Mouse (Mus musculus): ENCODE measurements around the gene Napepld. TPM values are rescaled to one million over a fixed set of nuclear protein-coding genes. Genes with fewer than 3 reads are reported as not detected.
"Not testable (repeated sequence)": the region's sequence is repeated elsewhere in the genome, so short reads cannot be mapped to it uniquely, and the experiment has no call there.

Napepld gene
- polyA plus RNA-seq, 1 experiment from 2014 or later: 2.8 TPM

- no peaks in the 10 kb centered on the region for H3K9me3 ChIP-seq (replicated peaks)
- DNase-seq (ENCODE audit: low spot score): no peak
- H3K4me3 ChIP-seq: no peak overlapping the region
- H3K27ac ChIP-seq: no peak overlapping the region
- H3K27me3 ChIP-seq (ENCODE audit: low read depth, poor library complexity, severe bottlenecking): no peaks in the 10 kb centered on the region
- peaks cover 11% of the 10 kb centered on the region for H3K4me1 ChIP-seq
- H3K36me3 ChIP-seq: peaks cover 75% of the 10 kb centered on the region
- WGBS: 84% methylated on average over 2 of the region's 2 CpGs
Measured at GRCm38 (mm10) chr5:21650736-21651135, 50.5 kb downstream of the Napepld start.

DNA sequence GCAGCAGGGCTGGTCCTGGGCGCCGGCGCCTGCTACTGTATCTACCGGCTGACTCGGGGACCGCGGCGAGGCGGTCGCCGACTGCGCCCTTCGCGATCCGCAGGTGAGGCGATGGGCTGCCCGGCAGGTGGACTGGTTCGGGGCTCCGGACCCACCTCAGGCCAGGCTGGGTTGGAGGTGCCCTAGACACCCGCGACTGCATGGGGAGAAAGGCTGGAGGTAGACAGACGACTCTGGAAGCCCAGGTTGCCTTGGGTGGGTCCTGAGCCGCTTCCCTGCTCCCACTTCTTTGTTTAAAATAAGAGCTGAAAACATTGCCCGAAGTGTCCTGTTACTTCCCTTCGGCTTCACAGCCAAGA is 55.1 kb downstream of the Napepld start:
- Histone ChIP-seq H3K4me1 (peaks cover 17% of the 10 kb centered on the region), H3K27me3 (ENCODE audit: low read depth, poor library complexity, severe bottlenecking) (no peaks in the 10 kb centered on the region), H3K4me3 (peak overlapping the region; percentile 85), H3K9me3 (replicated peaks) (no peaks in the 10 kb centered on the region), H3K27ac (peak overlapping the region; percentile 92), H3K36me3 (peaks cover 35% of the 10 kb centered on the region)
- WGBS: under 1% methylated on average over 25 of the region's 25 CpGs
- no peak for DNase-seq (ENCODE audit: low spot score)

GRCm38 (mm10) chr5:21645439-21646132 is 55.6 kb downstream of the Napepld start, which contains the start of the genes Fbxl13 and Armc10:
Gene Fbxl13 (minus strand): TSS chr5:21645634.
Gene Armc10 (plus strand): TSS chr5:21645813.
- Histone ChIP-seq H3K4me3 (peak within 1 kb of the TSS; percentile 85), H3K36me3 (peaks cover 29% of the 10 kb centered on the region), H3K9me3 (replicated peaks) (no peaks in the 10 kb centered on the region), H3K27ac (peak within 1 kb of the TSS; percentile 92), H3K4me1 (peaks cover 17% of the 10 kb centered on the region), H3K27me3 (ENCODE audit: low read depth, poor library complexity, severe bottlenecking) (no peaks in the 10 kb centered on the region)
- DNase-seq (ENCODE audit: low spot score): peak; percentile 95
- 2% methylated on average over 40 of the region's 40 CpGs for WGBS

DNA sequence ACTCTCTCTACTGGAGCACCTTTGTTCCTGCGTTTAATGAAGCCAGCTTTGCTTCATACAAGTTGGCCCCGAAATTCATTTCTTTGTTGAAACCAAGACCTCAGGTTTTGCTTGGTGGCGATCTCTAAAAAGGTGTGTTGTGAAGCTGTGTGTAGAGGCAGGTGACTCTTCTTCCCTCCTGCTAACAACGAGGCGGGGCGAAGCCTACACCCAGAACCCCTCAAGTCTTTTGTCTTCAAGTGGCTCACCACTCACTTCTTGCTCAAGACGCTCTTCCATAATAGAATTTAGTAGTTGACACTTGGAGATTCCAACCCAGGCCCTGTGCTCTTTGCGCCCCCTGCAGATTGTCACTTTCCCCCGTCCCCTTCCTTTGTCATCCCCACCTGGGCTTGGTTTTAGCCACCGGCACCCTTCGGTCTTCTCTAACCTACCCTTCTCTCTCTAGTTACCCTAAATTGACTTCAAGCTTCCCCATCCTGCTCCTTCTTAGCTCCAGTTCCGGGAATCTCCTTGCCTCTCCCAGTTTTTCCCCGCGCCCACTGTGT is 56.2 kb downstream of the Napepld start:
- Histone ChIP-seq H3K9me3 (replicated peaks) (no peaks in the 10 kb centered on the region), H3K4me3 (peak overlapping the region; percentile 85), H3K27me3 (ENCODE audit: low read depth, poor library complexity, severe bottlenecking) (no peaks in the 10 kb centered on the region), H3K27ac (peak overlapping the region; percentile 92), H3K4me1 (peaks cover 17% of the 10 kb centered on the region), H3K36me3 (peaks cover 23% of the 10 kb centered on the region)
- DNase-seq (ENCODE audit: low spot score): no peak
- WGBS: 13% methylated on average over 14 of the region's 14 CpGs

- 24% methylated on average over 1 of the region's 1 CpGs for WGBS
- no peaks in the 10 kb centered on the region for H3K9me3 ChIP-seq (replicated peaks)
- no peaks in the 10 kb centered on the region for H3K27me3 ChIP-seq (ENCODE audit: low read depth, poor library complexity, severe bottlenecking)
- H3K4me3 ChIP-seq: no peak overlapping the region
- H3K36me3 ChIP-seq: peaks cover 9% of the 10 kb centered on the region
- no peak overlapping the region for H3K27ac ChIP-seq
- H3K4me1 ChIP-seq: peaks cover 17% of the 10 kb centered on the region
- no peak for DNase-seq (ENCODE audit: low spot score)
Measured at GRCm38 (mm10) chr5:21643606-21644005, 57.6 kb downstream of the Napepld start.

- no peaks in the 10 kb centered on the region for H3K9me3 ChIP-seq (replicated peaks)
- 3% methylated on average over 1 of the region's 1 CpGs for WGBS
- no peaks in the 10 kb centered on the region for H3K36me3 ChIP-seq
- H3K4me3 ChIP-seq: no peak overlapping the region
- DNase-seq (ENCODE audit: low spot score): peak; percentile 56
- H3K27ac ChIP-seq: no peak overlapping the region
- peaks cover 7% of the 10 kb centered on the region for H3K4me1 ChIP-seq
- no peaks in the 10 kb centered on the region for H3K27me3 ChIP-seq (ENCODE audit: low read depth, poor library complexity, severe bottlenecking)
Measured at GRCm38 (mm10) chr5:21640961-21641360, 60.2 kb downstream of the Napepld start.

- Histone ChIP-seq H3K27ac (no peak overlapping the region), H3K9me3 (replicated peaks) (no peaks in the 10 kb centered on the region), H3K36me3 (no peaks in the 10 kb centered on the region), H3K4me1 (no peaks in the 10 kb centered on the region), H3K27me3 (ENCODE audit: low read depth, poor library complexity, severe bottlenecking) (no peaks in the 10 kb centered on the region), H3K4me3 (no peak overlapping the region)
- DNase-seq (ENCODE audit: low spot score): no peak
Measured at GRCm38 (mm10) chr5:21625916-21626315, 75.3 kb downstream of the Napepld start.

- 76% methylated on average over 3 of the region's 3 CpGs for WGBS
Measured at GRCm38 (mm10) chr5:21616450-21617009, 84.7 kb downstream of the Napepld start.

DNA sequence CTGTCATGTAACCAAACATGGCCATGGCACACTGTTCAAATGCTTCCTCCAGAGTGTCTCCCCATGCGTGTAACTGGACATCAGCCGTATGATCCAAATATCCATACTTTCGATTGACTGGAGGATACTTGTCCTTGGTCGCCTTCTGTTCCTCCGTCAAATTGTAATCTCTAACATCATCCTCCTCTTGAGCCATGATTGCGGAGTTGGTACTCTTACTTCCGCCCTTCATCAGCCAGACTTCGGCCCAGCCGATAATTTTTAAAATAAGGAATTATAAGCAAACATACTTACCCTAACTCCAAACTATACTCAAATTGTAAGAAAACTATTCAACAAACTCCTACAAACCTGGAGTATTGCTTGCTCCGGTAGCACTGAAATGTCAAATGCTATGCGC is 86.9 kb downstream of the Napepld start:
- H3K36me3 ChIP-seq; DNase-seq (ENCODE audit: low spot score); H3K9me3 ChIP-seq (replicated peaks); H3K27me3 ChIP-seq (ENCODE audit: low read depth, poor library complexity, severe bottlenecking); H3K27ac ChIP-seq; H3K4me3 ChIP-seq; H3K4me1 ChIP-seq: not testable (repeated sequence)
- WGBS: 96% methylated on average over 11 of the region's 11 CpGs

More at GRCm38 (mm10) chr5:21616450-21617009, 84.7 kb downstream of the Napepld start:
- no peaks in the 10 kb centered on the region for H3K36me3 ChIP-seq
- no peak overlapping the region for H3K4me3 ChIP-seq
- H3K9me3 ChIP-seq (replicated peaks): no peaks in the 10 kb centered on the region
- no peak overlapping the region for H3K27ac ChIP-seq
- H3K4me1 ChIP-seq: no peaks in the 10 kb centered on the region
- DNase-seq (ENCODE audit: low spot score): no peak
- H3K27me3 ChIP-seq (ENCODE audit: low read depth, poor library complexity, severe bottlenecking): no peaks in the 10 kb centered on the region

Other genes starting within 250 kb of the Napepld start
- gene Lrrc17, start 157.8 kb downstream of the Napepld start, polyA plus RNA-seq (2016; fragmentation: Nextera tagmentation; extraction: Ambion mirVana): 8.7 and 19.3 TPM in 2 replicates
- 0.15 TPM in 1 of 2 replicates, not detected in the other for gene Fbxl13, start 55.8 kb downstream of the Napepld start, polyA plus RNA-seq (2016; fragmentation: Nextera tagmentation; extraction: Ambion mirVana)
- 50.3 and 61.9 TPM in 2 replicates for gene Armc10, start 55.6 kb downstream of the Napepld start, polyA plus RNA-seq (2016; fragmentation: Nextera tagmentation; extraction: Ambion mirVana)
- 84.4 and 85.5 TPM in 2 replicates for gene Pmpcb, start 35.7 kb upstream of the Napepld start, polyA plus RNA-seq (2016; fragmentation: Nextera tagmentation; extraction: Ambion mirVana)
- gene Dnajc2, start 83.9 kb upstream of the Napepld start, polyA plus RNA-seq (2016; fragmentation: Nextera tagmentation; extraction: Ambion mirVana): 83.5 and 91.3 TPM in 2 replicates
- gene Psmc2, start 83.9 kb upstream of the Napepld start, polyA plus RNA-seq (2016; fragmentation: Nextera tagmentation; extraction: Ambion mirVana): 227 and 247 TPM in 2 replicates
- 0.05 TPM in 1 of 2 replicates, not detected in the other for gene Slc26a5, start 164.2 kb upstream of the Napepld start, polyA plus RNA-seq (2016; fragmentation: Nextera tagmentation; extraction: Ambion mirVana)

Measured in limb, embryonic 10.5 days (tissue).